Mouse (Mus musculus) lung, adult 2 months (tissue): ENCODE results near the gene Krt87. TPM values are rescaled to one million over a fixed set of nuclear protein-coding genes. Genes with fewer than 3 reads are reported as not detected.

ENCODE experiments used
- DNase-seq: peaks from one replicate; pipeline ENCODE4 v3.0.0; 2022
- H3K4me1 ChIP-seq: fragments of 200-500 bp; 2 replicates; pipeline ENCODE4 v1.6.1; 2011; ENCODE audit warnings: low read length; ENCODE audit not compliant: control insufficient read depth, insufficient read depth
- H3K4me3 ChIP-seq: fragments of 200-500 bp; replicated peaks from 2 replicates; pipeline ENCODE3; 2011; ENCODE audit warnings: low read depth, mild to moderate bottlenecking, control low read depth, low read length; ENCODE audit errors: extremely low read depth
- CTCF ChIP-seq: fragments of 200-500 bp; IDR thresholded peaks from 2 replicates; pipeline ENCODE4 v1.5.1; 2011; ENCODE audit warnings: mild to moderate bottlenecking, low read length, control low read depth; ENCODE audit not compliant: insufficient read depth
- POLR2A ChIP-seq: fragments of 200-500 bp; IDR thresholded peaks from 2 replicates; pipeline ENCODE4 v1.6.1; 2011; ENCODE audit warnings: low read depth, mild to moderate bottlenecking, control low read depth, low read length, borderline replicate concordance; ENCODE audit errors: extremely low read depth
- WGBS: fragments of 180-500 bp; shearing (Covaris S2); methylation state at CpG from one replicate; pipeline ENCODE4 v1.1.7; 2018; 5-methylcytosine and 5-hydroxymethylcytosine counted together
- polyA plus RNA-seq: library from polyadenylated mRNA; depleted of rRNA; stranded (reverse); fragments of >200 nt; gene quantifications from 2 replicates; pipeline ENCODE4 v1.2.3, GENCODE M21; 2012

Krt87 gene
- polyA plus RNA-seq, 1 experiment: 0.44 TPM

DNA sequence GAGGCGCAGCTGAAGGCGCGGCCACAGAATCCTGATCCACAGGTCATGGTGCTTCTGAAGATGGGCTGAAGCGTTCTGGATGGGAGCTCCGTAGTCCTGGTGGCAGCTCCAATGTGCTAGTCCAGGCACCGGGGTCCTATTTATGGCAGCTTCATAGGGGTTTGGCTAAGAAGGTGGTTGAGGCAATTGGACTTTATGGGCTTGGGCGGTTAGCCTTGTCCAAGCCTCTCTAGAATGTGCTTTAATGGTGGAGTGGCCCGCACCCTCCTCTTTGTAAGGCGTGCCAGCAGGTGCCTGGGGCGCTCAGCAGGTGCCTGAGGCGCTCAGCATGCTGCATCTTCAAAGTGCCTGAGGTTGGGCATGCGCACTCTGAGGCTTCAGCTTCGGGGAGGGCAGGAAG lies 25.0 kb upstream of the Krt87 start, which contains the start of gene Krt81:
Gene Krt81 (minus strand): TSS at position 101 of the 400 bp plus-strand sequence.
- Histone ChIP-seq H3K4me1 (no peaks in the 10 kb centered on the region), H3K4me3 (no peak within 1 kb of the TSS)
- 79% methylated on average over 13 of the region's 13 CpGs for WGBS
- no peak for DNase-seq
- TF ChIP-seq POLR2A: no peak
- TF ChIP-seq CTCF: no peak

DNA sequence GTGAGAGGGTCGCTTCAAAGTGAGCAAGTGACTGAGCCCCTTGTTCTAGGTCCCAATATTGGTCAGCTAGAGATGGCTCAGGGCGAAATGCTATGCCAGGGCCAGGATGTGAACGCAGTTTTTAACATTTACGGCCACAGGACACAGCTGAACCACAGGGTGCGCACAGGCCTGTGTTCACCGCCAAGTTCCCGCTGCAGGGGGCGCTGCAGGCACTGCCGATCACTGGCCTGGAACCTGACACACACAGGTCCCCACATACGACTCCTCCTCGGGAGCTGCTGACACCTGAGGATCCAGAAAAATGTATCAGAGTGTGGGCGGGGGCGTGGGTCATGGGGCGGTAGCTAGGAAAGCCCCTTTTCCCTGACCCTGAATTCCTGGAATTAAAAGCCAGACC lies 20.7 kb upstream of the Krt87 start:
- WGBS: 81% methylated on average over 14 of the region's 14 CpGs
- no peaks in the 10 kb centered on the region for H3K4me1 ChIP-seq
- no peak overlapping the region for H3K4me3 ChIP-seq
- DNase-seq: no peak
- TF ChIP-seq POLR2A (no peak), CTCF (no peak)

DNA sequence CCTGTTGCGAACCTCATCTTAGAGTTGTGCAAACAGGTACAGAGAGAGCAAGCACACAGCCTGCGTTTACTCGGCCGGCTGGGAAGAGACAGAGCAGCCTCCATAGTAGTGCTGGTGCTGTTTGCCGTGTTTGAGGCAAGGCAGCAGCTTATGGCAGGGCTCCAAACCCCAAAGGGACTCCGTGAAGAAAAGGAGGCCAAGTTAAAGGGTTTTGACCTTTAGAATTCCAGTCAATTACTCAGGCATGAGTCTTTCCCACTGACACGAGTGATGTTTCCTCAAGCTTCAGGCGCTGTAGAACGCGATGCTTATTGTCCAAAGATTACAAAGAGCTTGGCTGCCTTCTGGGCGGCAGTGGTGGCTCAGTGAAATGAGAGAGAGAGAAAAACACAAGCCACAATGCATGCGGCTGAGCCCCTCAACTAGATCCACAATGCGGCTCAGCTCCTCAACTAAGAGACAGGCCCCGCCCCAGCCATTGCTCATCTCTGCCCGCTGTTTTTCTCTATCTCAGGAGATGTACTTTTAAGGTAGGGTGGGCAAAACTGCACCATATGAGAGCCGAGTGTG lies 19.8 kb upstream of the Krt87 start:
- 55% methylated on average over 16 of the region's 16 CpGs for WGBS
- no peak overlapping the region for H3K4me3 ChIP-seq
- TF ChIP-seq CTCF: no peak
- no peak for TF ChIP-seq POLR2A
- no peaks in the 10 kb centered on the region for H3K4me1 ChIP-seq
- no peak for DNase-seq

GRCm38 (mm10) chr15:101455891-101456290 lies 17.3 kb upstream of the Krt87 start:
- TF ChIP-seq POLR2A: no peak
- TF ChIP-seq CTCF: no peak
- WGBS: 92% methylated on average over 6 of the region's 6 CpGs
- Histone ChIP-seq H3K4me1 (no peaks in the 10 kb centered on the region), H3K4me3 (no peak overlapping the region)
- DNase-seq: no peak

- WGBS: 65% methylated on average over 2 of the region's 2 CpGs
- DNase-seq: no peak
- TF ChIP-seq POLR2A (no peak), CTCF (no peak)
- Histone ChIP-seq H3K4me1 (no peaks in the 10 kb centered on the region), H3K4me3 (no peak overlapping the region)
These were observed 16.7 kb upstream of the Krt87 start for GRCm38 (mm10) chr15:101455292-101455691.

- no peak for TF ChIP-seq CTCF
- no peak for TF ChIP-seq POLR2A
- 74% methylated on average over 8 of the region's 8 CpGs for WGBS
- DNase-seq: no peak
- Histone ChIP-seq H3K4me1 (no peaks in the 10 kb centered on the region), H3K4me3 (no peak overlapping the region)
These were observed 16.2 kb upstream of the Krt87 start for GRCm38 (mm10) chr15:101454774-101455173.

DNA sequence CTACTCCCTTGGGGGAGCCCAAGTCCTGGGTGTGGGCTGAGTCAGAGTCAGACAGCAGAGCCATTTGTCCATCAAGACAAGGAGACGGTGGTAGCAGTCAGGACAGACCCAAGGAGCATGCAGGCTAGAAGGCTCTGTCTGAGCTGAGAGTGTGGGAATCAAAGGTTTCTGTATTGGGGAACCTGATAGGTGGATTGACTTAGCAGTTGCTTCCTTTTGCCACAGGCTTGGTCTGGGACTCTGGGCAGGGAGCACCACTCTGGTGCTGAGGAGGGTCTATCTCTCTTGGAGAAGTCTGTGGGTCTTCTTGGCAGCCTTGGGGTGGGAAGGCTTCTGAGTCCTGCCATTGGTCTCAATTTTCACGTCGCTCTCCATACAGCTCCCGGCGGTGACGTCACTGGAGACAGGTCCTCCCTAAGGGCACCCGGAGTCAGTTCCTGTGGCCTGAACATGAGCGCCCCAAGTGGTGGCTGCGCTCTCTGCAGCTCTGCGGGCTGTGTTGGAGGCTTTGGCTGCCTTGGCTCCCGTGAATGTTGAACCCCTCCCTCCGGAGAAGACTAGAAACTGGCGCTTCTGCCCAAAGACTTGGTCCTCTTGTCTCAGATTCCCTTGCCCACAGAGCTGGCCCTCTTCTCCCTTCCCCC lies 14.6 kb upstream of the Krt87 start:
- no peaks in the 10 kb centered on the region for H3K4me1 ChIP-seq
- peak; percentile 83 for DNase-seq
- peak; percentile 76 for TF ChIP-seq CTCF
- TF ChIP-seq POLR2A: no peak
- H3K4me3 ChIP-seq: no peak overlapping the region
- 8% methylated on average over 13 of the region's 13 CpGs for WGBS

DNA sequence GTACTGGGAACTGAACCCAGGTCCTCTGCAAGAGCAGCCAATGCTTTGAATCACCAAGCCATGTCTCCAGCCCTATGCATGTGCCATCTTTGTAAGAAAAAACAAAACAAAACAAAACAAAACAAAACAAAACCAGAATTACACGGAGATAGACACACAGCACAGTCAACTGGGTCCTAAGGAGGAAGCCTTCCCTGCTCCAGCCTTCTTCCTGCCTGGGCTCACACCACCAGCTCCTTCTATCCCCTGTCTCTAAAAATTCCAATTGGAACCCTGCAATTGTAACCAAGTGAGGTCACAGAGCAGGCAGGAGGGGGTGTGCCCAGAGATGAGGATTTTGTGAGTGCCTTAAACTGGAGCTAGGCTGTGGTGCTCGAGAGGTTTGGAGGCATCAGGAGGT lies 8.8 kb upstream of the Krt87 start, which contains the start of gene Krt88:
Gene Krt88 (plus strand): TSS at position 301 of the 400 bp plus-strand sequence.
- 75% methylated on average over 2 of the region's 2 CpGs for WGBS

GRCm38 (mm10) chr15:101446572-101446971 lies 8.0 kb upstream of the Krt87 start:
- WGBS: 58% methylated on average over 11 of the region's 11 CpGs
- DNase-seq: no peak
- Histone ChIP-seq H3K4me1 (no peaks in the 10 kb centered on the region), H3K4me3 (no peak overlapping the region)
- TF ChIP-seq CTCF: no peak
- no peak for TF ChIP-seq POLR2A

More for the DNA sequence above, 8.8 kb upstream of the Krt87 start, which contains the start of gene Krt88:
- no peak for DNase-seq
- H3K4me1 ChIP-seq: no peaks in the 10 kb centered on the region
- TF ChIP-seq CTCF (no peak), POLR2A (no peak)
- H3K4me3 ChIP-seq: no peak within 1 kb of the TSS

DNA sequence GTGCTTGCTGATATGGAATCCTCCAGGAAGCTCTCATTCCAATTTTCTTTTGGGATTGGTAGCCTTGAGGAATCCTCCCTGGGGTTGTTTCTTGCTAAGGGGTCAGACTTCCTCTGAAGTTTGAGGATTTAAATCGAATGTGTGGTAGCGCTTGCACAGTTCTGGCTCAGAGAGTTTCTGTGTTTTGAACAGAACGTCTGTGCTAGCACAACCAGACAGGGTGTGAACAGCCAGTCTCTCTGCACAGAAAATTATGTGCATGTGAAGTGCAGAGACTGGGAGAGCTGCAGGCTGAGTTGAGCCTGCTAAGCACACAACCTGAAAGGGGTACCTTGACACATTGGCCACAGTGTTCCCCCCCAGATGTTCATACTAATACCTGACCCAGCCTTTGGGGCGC lies 2.2 kb upstream of the Krt87 start:
- DNase-seq: no peak
- WGBS: 72% methylated on average over 4 of the region's 4 CpGs
- Histone ChIP-seq H3K4me3 (no peak overlapping the region), H3K4me1 (no peaks in the 10 kb centered on the region)
- no peak for TF ChIP-seq CTCF

DNA sequence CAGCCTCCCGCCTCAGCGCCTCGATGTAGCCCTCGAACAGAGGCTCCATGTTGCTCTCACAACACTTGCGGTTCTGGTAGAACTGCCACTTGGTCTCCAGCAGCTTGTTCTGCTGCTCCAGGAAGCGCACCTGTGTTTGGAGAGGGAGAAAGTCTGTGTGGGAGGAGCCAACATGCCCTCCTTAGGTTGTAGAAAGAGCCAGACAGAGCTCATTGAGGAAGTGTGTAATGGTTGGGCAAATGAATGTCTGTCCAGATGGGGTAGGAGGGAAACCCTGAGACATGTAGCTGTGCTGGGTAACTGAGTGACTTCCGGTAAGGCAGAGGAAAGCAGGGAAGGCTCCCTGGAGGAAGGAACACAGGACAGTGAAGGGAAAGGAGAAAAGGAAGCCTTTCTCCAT lies 2.0 kb downstream of the Krt87 start:
- WGBS: 44% methylated on average over 7 of the region's 7 CpGs
- H3K4me1 ChIP-seq: no peaks in the 10 kb centered on the region
- H3K4me3 ChIP-seq: no peak overlapping the region
- DNase-seq: no peak
- TF ChIP-seq POLR2A (no peak), CTCF (no peak)
